Mouse (Mus musculus) cortical plate, adult 2 months (tissue): ENCODE measurements around the gene Prrg2. TPM values are rescaled to one million over a fixed set of nuclear protein-coding genes. Genes with fewer than 3 reads are reported as not detected.
A peak's percentile ranks its signal among the peaks of the same experiment; 100 is the strongest.
"Not testable (repeated sequence)": the region's sequence is repeated elsewhere in the genome, so short reads cannot be mapped to it uniquely, and the experiment has no call there.

Experiments used
- H3K27ac ChIP-seq: fragments of 200-500 bp; 2 replicates; pipeline ENCODE4 v1.5.1; 2012; ENCODE audit warnings: low read length, control low read depth, inconsistent platforms; ENCODE audit not compliant: insufficient read depth
- H3K4me1 ChIP-seq: fragments of 200-500 bp; 2 replicates; pipeline ENCODE4 v1.6.1; 2011; ENCODE audit warnings: low read length; ENCODE audit not compliant: control insufficient read depth, insufficient read depth
- H3K4me3 ChIP-seq: fragments of 200-500 bp; 2 replicates; pipeline ENCODE4 v1.5.1; 2011; ENCODE audit warnings: mild to moderate bottlenecking, low read length, control low read depth; ENCODE audit not compliant: insufficient read depth
- CTCF ChIP-seq: fragments of 200-500 bp; IDR thresholded peaks from 2 replicates; pipeline ENCODE4 v1.5.1; 2011; ENCODE audit warnings: mild to moderate bottlenecking, control low read depth, low read length; ENCODE audit not compliant: insufficient read depth; ENCODE audit errors: extremely low read depth
- POLR2A ChIP-seq: fragments of 200-500 bp; IDR thresholded peaks from 2 replicates; pipeline ENCODE4 v1.6.1; 2011; ENCODE audit warnings: mild to moderate bottlenecking, low read length, control low read depth; ENCODE audit not compliant: insufficient read depth; ENCODE audit errors: extremely low read depth
- polyA plus RNA-seq: library from polyadenylated mRNA; depleted of rRNA; stranded (reverse); fragments of >200 nt; gene quantifications from 2 replicates; pipeline ENCODE4 v1.2.3, GENCODE M21; 2012

Gene Prrg2
- polyA plus RNA-seq, 1 experiment, result 23.2 TPM

GRCm38 (mm10) chr7:45100046-45100445 is 37.6 kb upstream of the Prrg2 start:
- TF ChIP-seq POLR2A, result no peak
- no peak for TF ChIP-seq CTCF
- no peak overlapping the region for H3K27ac ChIP-seq
- no peaks in the 10 kb centered on the region for H3K4me1 ChIP-seq
- no peak overlapping the region for H3K4me3 ChIP-seq

DNA sequence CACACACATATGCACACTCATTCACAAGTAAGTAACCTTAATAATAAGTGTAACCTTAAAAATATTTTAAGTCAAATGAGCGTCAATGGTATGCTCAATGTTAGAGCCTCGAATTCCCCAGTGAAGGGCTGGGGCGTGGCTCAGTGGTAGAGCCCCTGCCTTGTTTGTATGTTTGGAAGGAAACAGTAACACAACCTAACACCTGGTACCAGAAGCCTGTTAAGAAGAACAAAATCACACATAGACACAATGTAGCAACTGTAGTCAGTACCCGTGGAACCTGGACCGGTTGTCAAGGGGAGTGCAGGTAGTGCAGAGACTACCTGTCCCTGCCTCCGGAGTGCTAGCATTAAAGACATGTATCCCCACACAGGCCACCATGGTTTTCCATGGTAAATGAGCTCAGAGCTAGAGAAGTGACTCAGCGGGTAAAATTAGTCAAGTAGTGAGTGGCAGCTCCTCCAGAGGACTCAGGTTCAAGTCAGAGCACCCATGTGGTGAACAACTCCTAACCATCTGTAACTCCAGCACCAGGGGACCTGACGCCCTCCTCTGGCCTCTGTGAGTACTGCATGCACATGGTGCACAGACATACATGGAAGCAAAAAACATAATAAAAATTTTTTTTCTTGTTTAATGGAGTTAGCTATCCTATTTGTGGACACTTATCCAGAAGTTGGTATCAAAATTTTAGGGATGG is 36.2 kb upstream of the Prrg2 start:
- no peak for TF ChIP-seq POLR2A
- H3K4me3 ChIP-seq, result no peak overlapping the region
- no peak overlapping the region for H3K27ac ChIP-seq
- H3K4me1 ChIP-seq, result no peaks in the 10 kb centered on the region

DNA sequence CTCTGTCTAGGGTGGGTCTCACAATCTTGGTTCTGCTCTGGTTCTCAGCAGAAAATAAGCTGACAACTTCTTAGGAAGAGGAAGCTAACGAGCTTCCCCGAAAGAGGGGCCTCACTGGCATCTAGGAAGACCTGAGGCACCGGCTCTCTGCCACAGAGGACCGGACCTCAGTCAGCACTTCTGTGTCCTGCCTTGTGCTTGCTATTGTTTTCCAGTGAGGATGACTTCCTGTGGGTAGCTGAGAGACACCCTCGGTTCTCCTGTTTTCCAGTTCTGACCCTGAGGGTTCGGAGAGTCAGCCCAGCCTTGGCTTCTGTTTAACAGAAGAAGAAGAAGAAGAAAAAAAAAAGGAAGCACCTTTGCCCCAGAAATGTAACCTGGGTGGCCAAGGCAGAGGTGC is 35.0 kb upstream of the Prrg2 start:
- no peaks in the 10 kb centered on the region for H3K4me1 ChIP-seq
- no peak overlapping the region for H3K4me3 ChIP-seq
- no peak overlapping the region for H3K27ac ChIP-seq
- no peak for TF ChIP-seq POLR2A
- no peak for TF ChIP-seq CTCF

- H3K4me1 ChIP-seq, H3K4me3 ChIP-seq: not testable (repeated sequence)
These were observed 33.5 kb upstream of the Prrg2 start for GRCm38 (mm10) chr7:45095965-45096364.

GRCm38 (mm10) chr7:45095367-45095766 is 32.9 kb upstream of the Prrg2 start:
- no peak overlapping the region for H3K4me3 ChIP-seq
- no peak overlapping the region for H3K27ac ChIP-seq
- no peak for TF ChIP-seq CTCF
- no peak for TF ChIP-seq POLR2A
- H3K4me1 ChIP-seq, result no peaks in the 10 kb centered on the region; the same call in 1 of the 2 replicates

More at GRCm38 (mm10) chr7:45095965-45096364, 33.5 kb upstream of the Prrg2 start:
- not testable (repeated sequence) for H3K27ac ChIP-seq

DNA sequence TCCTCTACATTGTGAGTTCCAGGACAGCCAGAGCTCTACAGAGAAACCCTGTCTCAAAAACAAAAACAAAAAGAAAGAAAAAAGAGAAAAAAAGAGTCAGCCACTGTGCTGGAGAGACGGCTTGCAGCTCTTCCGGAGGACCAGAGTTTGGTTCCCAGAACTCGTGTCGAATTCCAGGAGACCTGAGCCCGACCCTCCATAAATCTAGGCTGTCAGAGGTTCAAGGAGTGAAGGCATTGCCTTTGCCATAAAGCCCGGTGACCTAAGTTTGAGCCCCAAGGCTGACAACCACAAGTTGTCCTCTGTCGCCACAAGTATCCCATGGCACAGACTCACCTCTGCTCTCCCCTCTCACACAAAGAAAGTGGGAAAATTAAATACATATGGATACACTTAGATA is 31.6 kb upstream of the Prrg2 start:
- no peaks in the 10 kb centered on the region; the same call in 1 of the 2 replicates for H3K4me1 ChIP-seq
- no peak overlapping the region for H3K4me3 ChIP-seq
- no peak overlapping the region for H3K27ac ChIP-seq
- no peak for TF ChIP-seq POLR2A
- no peak for TF ChIP-seq CTCF

DNA sequence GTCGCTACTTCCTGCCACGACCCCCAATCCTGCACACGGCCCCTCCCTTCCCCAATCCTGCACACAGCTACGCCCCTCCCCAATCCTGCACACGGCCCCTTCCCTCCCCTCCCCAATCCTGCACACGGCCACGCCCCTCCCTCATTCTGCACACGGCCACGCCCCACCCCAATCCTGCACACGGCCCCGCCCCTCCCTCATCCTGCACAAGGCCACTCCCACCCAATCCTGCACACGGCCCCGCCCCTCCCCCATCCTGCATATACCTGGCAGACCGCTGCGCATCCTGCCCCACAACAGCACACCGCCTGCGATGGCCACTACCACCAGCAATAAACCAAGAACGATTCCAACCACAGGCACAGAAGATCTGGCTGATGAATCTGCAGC is 31.0 kb upstream of the Prrg2 start:
- Histone ChIP-seq H3K27ac (no peak overlapping the region), H3K4me1 (no peaks in the 10 kb centered on the region; the same call in 1 of the 2 replicates), H3K4me3 (no peak overlapping the region)
- no peak for TF ChIP-seq POLR2A
- TF ChIP-seq CTCF, result no peak

DNA sequence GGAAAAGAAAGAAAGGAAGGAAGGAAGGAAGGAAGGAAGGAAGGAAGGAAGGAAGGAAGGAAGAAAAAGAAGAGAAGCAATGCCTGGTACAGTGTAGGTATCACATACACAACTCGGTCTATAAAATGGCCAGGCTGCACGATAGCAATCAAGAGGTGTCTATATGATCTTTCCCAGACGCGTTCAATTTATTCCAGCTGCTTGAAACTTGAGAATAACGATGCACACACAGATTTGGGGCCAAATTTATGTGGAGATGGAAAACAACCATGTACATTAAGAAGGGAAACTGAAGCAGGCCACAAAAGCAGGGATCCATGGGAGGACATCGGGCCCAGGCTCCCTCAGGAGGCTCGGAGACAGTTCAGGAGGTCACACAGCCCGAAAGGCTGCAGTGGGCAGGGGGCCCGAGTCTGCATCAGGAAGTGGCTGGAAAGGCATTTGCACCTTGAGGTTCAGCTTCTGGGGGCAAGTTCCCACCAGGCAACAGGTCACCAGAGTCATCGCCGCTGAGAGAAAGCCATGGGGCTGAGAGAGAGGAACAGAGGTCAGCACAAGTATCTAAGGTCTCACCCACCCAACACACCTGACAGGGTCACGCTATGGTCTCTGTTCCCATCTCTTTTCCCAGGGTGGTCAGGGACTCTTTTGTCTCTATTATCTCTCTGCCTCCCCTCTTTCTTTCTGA is 30.5 kb upstream of the Prrg2 start:
- no peak overlapping the region for H3K27ac ChIP-seq
- TF ChIP-seq POLR2A (no peak), CTCF (no peak)
- no peaks in the 10 kb centered on the region; the same call in 1 of the 2 replicates for H3K4me1 ChIP-seq
- H3K4me3 ChIP-seq, result no peak overlapping the region

- no peak within 1 kb of the TSS for H3K27ac ChIP-seq
- H3K4me1 ChIP-seq, result no peaks in the 10 kb centered on the region; the same call in 1 of the 2 replicates
- H3K4me3 ChIP-seq, result peak within 1 kb of the TSS; percentile 8; the same call in 1 of the 2 replicates
- no peak for TF ChIP-seq CTCF
- TF ChIP-seq POLR2A, result no peak
These were observed 29.6 kb upstream of the Prrg2 start, which contains the start of gene Rcn3 for GRCm38 (mm10) chr7:45092048-45092447. Rcn3 (minus strand) TSS chr7:45092221.
